Comparison of ENCODE assay signal across 7 mouse cellular contexts in the genomic region with DNA sequence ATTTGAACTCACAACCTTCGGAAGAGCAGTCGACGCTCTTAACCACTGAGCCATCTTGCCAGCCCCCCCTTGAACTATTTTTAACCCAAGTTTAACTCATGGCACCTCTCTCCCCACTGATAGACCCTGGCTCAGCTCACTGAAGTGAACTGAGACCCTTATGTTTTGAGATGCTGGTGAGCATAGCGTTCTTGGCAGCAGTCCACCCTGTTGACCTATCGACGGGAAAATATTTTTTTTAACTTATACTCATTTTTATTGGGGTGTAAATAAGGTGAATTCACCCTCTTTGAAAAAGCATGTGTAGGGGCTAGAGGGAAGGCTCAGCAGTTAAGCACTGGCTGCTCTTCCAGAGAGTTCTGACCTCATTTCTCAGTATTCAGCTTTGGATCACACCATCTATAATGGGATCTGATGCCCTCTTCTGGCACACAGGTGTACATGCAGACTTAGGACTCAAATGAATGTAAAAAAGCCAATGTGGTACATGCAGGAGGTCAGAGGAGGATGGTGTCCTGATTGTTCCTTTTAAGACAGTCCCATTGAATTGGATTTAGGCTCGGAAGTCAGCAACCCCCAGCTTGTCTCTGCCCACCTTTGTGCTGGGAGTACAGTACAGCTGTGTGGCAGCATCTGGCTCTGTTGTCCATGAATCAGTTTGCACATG. TPM values are rescaled to one million over a fixed set of nuclear protein-coding genes. Genes with fewer than 3 reads are reported as not detected.
A peak's percentile ranks its signal among the peaks of the same experiment; 100 is the strongest.
DNase-seq lines count a peak whose midpoint lies in the region; ATAC-seq and TF ChIP-seq lines count a peak whose summit lies in the region.

No protein-coding gene starts in this region.

- peak; percentile 41 to 52 for DNase-seq in left cerebral cortex, postnatal 25 days (ENCODE audit: low spot score in 2 of 2)
- no peak for DNase-seq in left cerebral cortex, postnatal 4 days
- peak; percentile 82 for DNase-seq in ES-CJ7 (ENCODE audit: low read depth, low spot score)
- peak; percentile 66 for DNase-seq in heart, postnatal 0 days (ENCODE audit: low spot score)
- DNase-seq in lung, postnatal 36 days: peak; percentile 61
- no peak for DNase-seq in gastrocnemius, postnatal 36 days

- H3K27ac ChIP-seq in bone marrow, adult 2 months (ENCODE audit: control insufficient read depth, insufficient read depth, low read depth, low read length, poor library complexity): no peak overlapping the region
- H3K27ac ChIP-seq in heart, postnatal 0 days (ENCODE audit: low read depth): 0 out of 2 replicates have a peak overlapping the region, but pooled peaks have one; percentile 13

- no peaks in the 10 kb centered on the region for H3K9me3 ChIP-seq in heart, postnatal 0 days (replicated peaks; ENCODE audit: control insufficient read depth, low read length)

- TF ChIP-seq POLR2A in bone marrow, adult 2 months (IDR thresholded peaks at IDR 0.05; ENCODE audit: borderline replicate concordance, control insufficient read depth, low read depth, low read length): no peak

- intact Hi-C loops in left cerebral cortex, postnatal 25 days (cut with DNase I): loop anchor here (5.0 kb wide), 1 partner anchor 174 kb away; no protein-coding TSS in a partner anchor
- intact Hi-C loops in left cerebral cortex, postnatal 4 days (cut with DNase I): loop anchor here (5.0 to 10.0 kb wide), 2 partner anchors 91 to 239 kb away; no protein-coding TSS in a partner anchor
- intact Hi-C loops in gastrocnemius, postnatal 36 days (cut with DNase I): loop anchor here (5.0 to 10.0 kb wide), 2 partner anchors 174 to 661 kb away; a partner anchor contains a TSS

- ATAC-seq in heart, postnatal 0 days (ENCODE audit: insufficient read depth, low read depth): no peak

- H3K4me2 ChIP-seq in heart, postnatal 0 days (ENCODE audit: low read depth, low read length): no peak overlapping the region

- WGBS in bone marrow, adult 2 months: 77% methylated on average over 7 of the region's 7 CpGs
- 64% methylated on average over 7 of the region's 7 CpGs for WGBS in heart, postnatal 0 days

- H3K9ac ChIP-seq in heart, postnatal 0 days (replicated peaks; ENCODE audit: low read depth, low read length): no peak overlapping the region

- TF ChIP-seq CTCF in bone marrow, adult 2 months (IDR thresholded peaks at IDR 0.05; ENCODE audit: control insufficient read depth, insufficient read depth, low read length): peak; percentile 32; the same call in 1 of the 2 replicates
- peak; percentile 75 for TF ChIP-seq CTCF in heart, postnatal 0 days (IDR thresholded peaks at IDR 0.05; ENCODE audit: low read depth)

- H3K27me3 ChIP-seq in heart, postnatal 0 days (ENCODE audit: control insufficient read depth, insufficient read depth, low read length): no peaks in the 10 kb centered on the region

- H3K4me1 ChIP-seq in bone marrow, adult 2 months (ENCODE audit: control insufficient read depth, insufficient read depth, low read length): no peaks in the 10 kb centered on the region; the same call in 1 of the 2 replicates
- no peaks in the 10 kb centered on the region for H3K4me1 ChIP-seq in heart, postnatal 0 days (ENCODE audit: control insufficient read depth, insufficient read depth)

- H3K36me3 ChIP-seq in heart, postnatal 0 days (replicated peaks; ENCODE audit: control insufficient read depth, insufficient read depth, low read length): peaks cover 33% of the 10 kb centered on the region

- H3K4me3 ChIP-seq in bone marrow, adult 2 months (replicated peaks; ENCODE audit: control insufficient read depth, low read depth, low read length): no peak overlapping the region
- H3K4me3 ChIP-seq in heart, postnatal 0 days (ENCODE audit: low read depth, low read length): no peak overlapping the region

- TF ChIP-seq EP300 in heart, postnatal 0 days (IDR thresholded peaks at IDR 0.05; ENCODE audit: low read depth): no peak

RNA-seq across cellular contexts. Expression of a gene that starts 3.2 kb away (rescaled TPM):
- total RNA-seq in left cerebral cortex, postnatal 25 days (2021): 100 to 1,000 TPM; 428 to 431 TPM
- total RNA-seq in left cerebral cortex, postnatal 4 days (2021): 100 to 1,000 TPM; 603 to 645 TPM
- polyA plus RNA-seq in bone marrow, adult 2 months (2011; ENCODE audit: insufficient read depth, insufficient read length, low replicate concordance, missing spikeins): 441 and 887 TPM in 2 replicates
- total RNA-seq in heart, postnatal 0 days (2014; rRNA removed; ENCODE audit: low replicate concordance): 141 and 173 TPM in 2 replicates
- polyA plus RNA-seq in heart, postnatal 0 days (2015; fragmentation: Nextera tagmentation; extraction: Ambion mirVana): 259 and 269 TPM in 2 replicates
- total RNA-seq in gastrocnemius, postnatal 36 days (2021): 100 to 1,000 TPM; 431 to 514 TPM

RNA-seq across cellular contexts. Expression of a gene that starts 6.4 kb away (rescaled TPM):
- 1 to 10 TPM; 2.3 to 3.0 TPM for total RNA-seq in left cerebral cortex, postnatal 25 days (2021)
- 1 to 10 TPM; 5.5 to 6.0 TPM for total RNA-seq in left cerebral cortex, postnatal 4 days (2021)
- polyA plus RNA-seq in bone marrow, adult 2 months (2011; ENCODE audit: insufficient read depth, insufficient read length, low replicate concordance, missing spikeins): 3.9 and 12.0 TPM in 2 replicates
- total RNA-seq in heart, postnatal 0 days (2014; rRNA removed; ENCODE audit: low replicate concordance): 2.2 and 21.0 TPM in 2 replicates
- 8.0 and 8.6 TPM in 2 replicates for polyA plus RNA-seq in heart, postnatal 0 days (2015; fragmentation: Nextera tagmentation; extraction: Ambion mirVana)
- total RNA-seq in gastrocnemius, postnatal 36 days (2021): 1 to 10 TPM; 7.9 to 9.5 TPM

RNA-seq across cellular contexts. Expression of a gene that starts 13.2 kb away (rescaled TPM):
- total RNA-seq in left cerebral cortex, postnatal 25 days (2021): not detected
- not detected for total RNA-seq in left cerebral cortex, postnatal 4 days (2021)
- not detected in 2 replicates for polyA plus RNA-seq in bone marrow, adult 2 months (2011; ENCODE audit: insufficient read depth, insufficient read length, low replicate concordance, missing spikeins)
- not detected in 2 replicates for total RNA-seq in heart, postnatal 0 days (2014; rRNA removed; ENCODE audit: low replicate concordance)
- not detected in 2 replicates for polyA plus RNA-seq in heart, postnatal 0 days (2015; fragmentation: Nextera tagmentation; extraction: Ambion mirVana)
- total RNA-seq in gastrocnemius, postnatal 36 days (2021): not detected

RNA-seq across cellular contexts. Expression of a gene that starts 13.2 kb away (rescaled TPM):
- under 1 TPM; 0.69 to 0.83 TPM for total RNA-seq in left cerebral cortex, postnatal 25 days (2021)
- total RNA-seq in left cerebral cortex, postnatal 4 days (2021): 1 to 10 TPM in 1 of 2 experiments, under 1 TPM in 1; 0.82 to 1.2 TPM
- not detected in 2 replicates for polyA plus RNA-seq in bone marrow, adult 2 months (2011; ENCODE audit: insufficient read depth, insufficient read length, low replicate concordance, missing spikeins)
- not detected in 2 replicates for total RNA-seq in heart, postnatal 0 days (2014; rRNA removed; ENCODE audit: low replicate concordance)
- polyA plus RNA-seq in heart, postnatal 0 days (2015; fragmentation: Nextera tagmentation; extraction: Ambion mirVana): not detected in 2 replicates
- total RNA-seq in gastrocnemius, postnatal 36 days (2021): not detected

RNA-seq across cellular contexts. Expression of a gene that starts 16.5 kb away (rescaled TPM):
- 100 to 1,000 TPM; 108 to 110 TPM for total RNA-seq in left cerebral cortex, postnatal 25 days (2021)
- total RNA-seq in left cerebral cortex, postnatal 4 days (2021): 100 to 1,000 TPM; 176 to 203 TPM
- 367 and 488 TPM in 2 replicates for polyA plus RNA-seq in bone marrow, adult 2 months (2011; ENCODE audit: insufficient read depth, insufficient read length, low replicate concordance, missing spikeins)
- total RNA-seq in heart, postnatal 0 days (2014; rRNA removed; ENCODE audit: low replicate concordance): 440 and 486 TPM in 2 replicates
- polyA plus RNA-seq in heart, postnatal 0 days (2015; fragmentation: Nextera tagmentation; extraction: Ambion mirVana): 156 and 174 TPM in 2 replicates
- total RNA-seq in gastrocnemius, postnatal 36 days (2021): 10 to 100 TPM; 70.3 to 83.7 TPM

Comparison
In these comparisons a context has a peak if more than half of its experiments do, and no peak if none do; other contexts are left out.
1. DNase-seq: peak in left cerebral cortex, postnatal 25 days (2 of 2), ES-CJ7 (single experiment), heart, postnatal 0 days (single experiment) and lung, postnatal 36 days (single experiment); none in left cerebral cortex, postnatal 4 days (single experiment) and gastrocnemius, postnatal 36 days (0 of 2).